Mouse (Mus musculus) T-cell, adult 2 months (primary cell): ENCODE measurements around the gene Stk26.

Experiments used
- DNase-seq: peaks from one replicate; pipeline ENCODE4 v3.0.0; 2022; ENCODE audit warnings: low spot score

Gene Stk26

DNA sequence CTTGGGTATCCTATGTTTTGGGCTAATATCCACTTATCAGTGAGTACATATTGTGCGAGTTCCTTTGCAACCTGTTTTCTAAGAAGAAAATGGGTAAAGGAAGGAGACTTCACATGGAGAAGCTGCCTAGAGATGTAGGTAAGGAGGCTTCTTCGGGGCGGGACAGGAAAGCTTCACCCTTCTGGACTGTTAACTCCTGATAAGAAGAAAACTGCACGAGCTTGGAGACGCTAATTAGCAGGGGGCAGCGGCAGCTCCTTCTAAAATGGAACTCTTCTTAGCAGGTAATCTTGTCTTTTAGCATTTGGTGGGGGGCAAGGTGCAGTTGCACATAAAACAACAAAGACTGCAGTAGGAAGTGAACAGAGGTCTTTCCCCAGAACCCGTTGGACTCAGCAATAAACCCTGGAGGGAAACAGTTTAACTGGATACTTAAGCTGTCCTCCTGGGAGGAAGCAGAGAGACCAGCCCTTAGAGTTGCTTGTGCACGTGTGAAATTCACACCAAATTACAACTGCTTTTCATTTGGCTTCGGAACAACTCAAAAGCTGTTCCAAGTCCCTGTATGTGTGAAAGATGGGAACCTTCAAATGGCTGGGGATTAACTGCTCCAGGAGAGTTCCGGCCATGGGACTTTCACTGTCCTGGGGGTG, 86.2 kb downstream of the Stk26 start:
- DNase-seq, result no peak

DNA sequence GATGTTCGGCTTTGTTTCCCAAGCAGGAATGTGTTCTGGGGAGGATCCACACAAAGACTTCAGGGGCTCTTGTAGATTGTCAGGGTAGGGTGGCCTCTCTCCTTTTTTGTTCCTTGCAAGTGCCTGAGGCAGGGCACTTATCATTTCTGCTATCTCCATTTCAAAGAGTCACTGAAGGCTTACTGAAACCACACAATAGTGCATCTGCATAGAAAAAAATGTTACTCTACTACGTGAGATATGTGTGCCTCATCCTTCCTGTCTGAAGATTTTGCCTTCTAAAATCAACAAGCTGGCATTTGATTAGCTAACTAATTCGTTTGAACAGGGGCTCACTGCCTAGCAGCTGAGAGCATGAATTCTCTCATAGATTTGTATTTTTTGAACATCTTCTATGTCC, 89.5 kb downstream of the Stk26 start:
- peak; percentile 41 for DNase-seq

DNA sequence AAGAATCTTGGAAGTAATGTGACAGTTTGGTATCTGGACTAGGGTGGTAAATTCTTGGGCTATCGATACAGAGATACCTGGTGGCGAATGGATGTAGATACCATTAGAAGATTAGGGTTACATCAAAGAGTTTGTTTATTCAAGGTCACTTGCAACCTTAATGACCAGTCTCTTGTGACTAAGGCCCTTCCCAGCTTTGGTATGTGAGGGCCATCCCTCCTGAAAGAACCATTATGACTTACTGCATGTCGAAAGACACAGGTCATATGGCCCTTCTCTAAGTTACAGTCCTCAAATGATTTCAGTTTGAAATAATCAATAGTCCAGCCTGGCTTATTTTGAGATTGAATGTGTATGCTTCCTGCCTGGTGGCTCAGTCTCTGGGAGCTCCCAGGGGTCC, 96.3 kb downstream of the Stk26 start:
- no peak for DNase-seq

DNA sequence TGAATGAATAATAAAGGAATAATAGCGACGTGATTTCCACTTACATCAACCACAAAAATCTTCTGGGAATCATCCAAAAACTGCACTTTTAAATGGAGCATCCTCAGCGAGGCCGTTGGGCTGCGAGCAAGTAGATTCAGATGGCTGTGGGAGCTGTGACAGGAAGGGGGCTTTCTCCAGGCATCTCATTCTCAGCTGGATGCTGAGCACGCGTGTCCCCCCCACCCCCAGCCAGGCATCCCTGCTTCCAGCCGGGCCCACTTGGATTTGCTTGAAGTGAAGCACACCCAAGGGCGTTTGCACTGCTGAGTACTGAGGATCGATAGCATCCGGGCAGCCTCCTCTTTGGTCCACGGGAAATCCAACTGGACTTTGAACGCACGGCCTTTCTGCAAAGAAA, 101.8 kb downstream of the Stk26 start, which contains the start of gene Frmd7:
Gene Frmd7 (minus strand): TSS at position 101 of the 400 bp plus-strand sequence.
- DNase-seq, result no peak
